Mouse (Mus musculus) hindbrain, embryonic 11.5 days (tissue): Measurements from ENCODE around the gene Dnah17. TPM values are rescaled to one million over a fixed set of nuclear protein-coding genes. Genes with fewer than 3 reads are reported as not detected.
A peak's percentile ranks its signal among the peaks of the same experiment; 100 is the strongest.

Experiments used
- ATAC-seq: fragments of 200-750 bp; cut with Nextera tagmentation; 2 replicates; pipeline ENCODE4 v1.8.0; 2017; ENCODE audit warnings: mild to moderate bottlenecking, moderate TSS enrichment, moderate library complexity; ENCODE audit not compliant: low FRiP score
- DNase-seq: peaks from one replicate; pipeline ENCODE4 v3.0.0-alpha.2; 2015; ENCODE audit warnings: low spot score
- H3K27ac ChIP-seq: fragments of 300-500 bp; sonication (generic); 2 replicates; pipeline ENCODE4 v1.5.1; 2014; ENCODE audit warnings: mild to moderate bottlenecking, low read depth, low read length
- H3K27me3 ChIP-seq: fragments of 300-500 bp; sonication (generic); 2 replicates; pipeline ENCODE4 v1.6.1; 2014; ENCODE audit warnings: mild to moderate bottlenecking, low read length, moderate library complexity, mixed read lengths; ENCODE audit not compliant: control insufficient read depth, insufficient read depth
- H3K36me3 ChIP-seq: fragments of 300-500 bp; sonication (generic); 2 replicates; pipeline ENCODE4 v1.6.1; 2014; ENCODE audit warnings: mild to moderate bottlenecking, low read length, moderate library complexity, mixed read lengths; ENCODE audit not compliant: control insufficient read depth, insufficient read depth
- H3K4me1 ChIP-seq: fragments of 300-500 bp; sonication (generic); replicated peaks from 2 replicates; pipeline ENCODE4 v1.6.1; 2014; ENCODE audit warnings: low read length, mixed read lengths; ENCODE audit not compliant: control insufficient read depth, insufficient read depth
- H3K4me2 ChIP-seq: fragments of 300-500 bp; sonication (generic); replicated peaks from 2 replicates; pipeline ENCODE4 v1.6.1; 2014; ENCODE audit warnings: mild to moderate bottlenecking, low read depth, low read length
- H3K4me3 ChIP-seq: fragments of 300-500 bp; sonication (generic); 2 replicates; pipeline ENCODE4 v1.5.1; 2014; ENCODE audit warnings: low read depth, low read length
- H3K9ac ChIP-seq: fragments of 300-500 bp; sonication (generic); 2 replicates; pipeline ENCODE4 v1.6.1; 2014; ENCODE audit warnings: low read depth, low read length
- H3K9me3 ChIP-seq: fragments of 300-500 bp; sonication (generic); 2 replicates; pipeline ENCODE4 v1.6.1; 2016; ENCODE audit warnings: low read length; ENCODE audit not compliant: control insufficient read depth
- WGBS: fragments of 180-500 bp; shearing (Covaris S2); extraction: QIAGEN DNeasy Blood & Tissue Kit; methylation state at CpG from one replicate; pipeline ENCODE4 v1.1.7; 2014; 5-methylcytosine and 5-hydroxymethylcytosine counted together
- polyA plus RNA-seq: library from polyadenylated mRNA; unstranded; fragments of >200 nt; fragmentation: Nextera tagmentation; extraction: Ambion mirVana; gene quantifications from 2 replicates; pipeline ENCODE4 v1.2.1, GENCODE M21; 2014

Dnah17 gene
- polyA plus RNA-seq, 1 experiment from 2014 or later, result 0.17 TPM

DNA sequence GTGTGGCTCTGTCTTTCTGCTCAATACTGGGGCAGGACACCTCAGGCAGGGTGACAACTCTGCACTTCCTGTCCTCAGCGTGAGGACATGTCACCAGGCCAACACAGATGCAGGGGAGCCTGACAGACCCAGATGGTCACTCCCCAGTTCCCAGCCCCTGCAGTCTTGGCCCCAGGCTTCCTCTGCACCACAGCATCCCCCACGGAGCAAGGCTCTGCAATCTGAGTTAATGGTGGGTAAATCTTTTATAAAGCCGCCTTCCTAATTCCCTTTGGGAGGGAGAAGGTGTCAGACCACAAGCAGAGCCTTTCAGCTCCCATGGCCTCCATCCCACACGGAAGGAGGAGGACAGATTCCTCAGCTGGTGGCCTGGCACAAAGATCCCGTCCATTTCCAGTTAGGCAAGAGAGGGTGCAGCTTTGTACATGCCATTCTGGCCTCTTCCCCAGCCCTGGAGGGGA lies 5.8 kb upstream of the Dnah17 start:
- H3K36me3 ChIP-seq, result no peaks in the 10 kb centered on the region
- ATAC-seq (no peak), DNase-seq (no peak)
- no peak overlapping the region for H3K9ac ChIP-seq
- no peak overlapping the region for H3K4me2 ChIP-seq
- 49% methylated on average over 5 of the region's 5 CpGs for WGBS
- H3K27me3 ChIP-seq, result no peaks in the 10 kb centered on the region
- H3K4me3 ChIP-seq, result no peak overlapping the region
- no peaks in the 10 kb centered on the region for H3K9me3 ChIP-seq
- no peak overlapping the region for H3K27ac ChIP-seq
- peaks cover 2% of the 10 kb centered on the region; the same call in 1 of the 2 replicates for H3K4me1 ChIP-seq

GRCm38 (mm10) chr11:118135271-118135670 lies 4.8 kb upstream of the Dnah17 start:
- Histone ChIP-seq H3K9me3 (no peaks in the 10 kb centered on the region), H3K9ac (no peak overlapping the region), H3K36me3 (no peaks in the 10 kb centered on the region), H3K4me2 (no peak overlapping the region), H3K27ac (no peak overlapping the region), H3K4me3 (no peak overlapping the region), H3K27me3 (no peaks in the 10 kb centered on the region), H3K4me1 (peaks cover 2% of the 10 kb centered on the region; the same call in 1 of the 2 replicates)
- no peak for DNase-seq
- ATAC-seq, result no peak
- WGBS, result 79% methylated on average over 6 of the region's 6 CpGs

DNA sequence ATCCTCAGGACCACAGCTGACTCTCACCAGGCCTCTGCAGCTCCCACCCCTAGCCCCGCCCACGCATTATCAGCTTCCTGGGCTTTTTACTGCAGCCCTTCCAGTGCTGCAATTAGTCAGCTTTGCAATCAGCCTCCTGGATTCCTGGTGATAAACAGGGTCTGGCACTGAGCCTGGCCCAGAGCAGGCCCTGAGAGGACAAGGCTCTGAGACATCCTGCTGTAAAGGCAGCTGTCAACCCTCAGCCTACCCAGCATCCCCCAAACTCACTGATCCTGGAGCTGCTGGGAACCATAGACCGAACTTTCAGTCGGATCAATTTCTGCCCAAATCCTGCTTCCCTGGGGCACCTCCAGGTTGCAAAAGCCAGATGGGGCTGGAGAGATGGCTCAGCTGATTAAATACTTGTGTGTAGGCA lies 3.3 kb upstream of the Dnah17 start:
- Histone ChIP-seq H3K36me3 (no peaks in the 10 kb centered on the region), H3K4me3 (no peak overlapping the region), H3K9me3 (no peaks in the 10 kb centered on the region), H3K9ac (no peak overlapping the region), H3K4me1 (peaks cover 2% of the 10 kb centered on the region; the same call in 1 of the 2 replicates), H3K27me3 (no peaks in the 10 kb centered on the region), H3K4me2 (no peak overlapping the region), H3K27ac (0 out of 2 replicates have a peak overlapping the region, but pooled peaks have one; percentile 37)
- DNase-seq (peak; percentile 33), ATAC-seq (no peak)
- 59% methylated on average over 4 of the region's 4 CpGs for WGBS

GRCm38 (mm10) chr11:118133133-118133751 lies 2.8 kb upstream of the Dnah17 start:
- peaks cover 2% of the 10 kb centered on the region; the same call in 1 of the 2 replicates for H3K4me1 ChIP-seq
- H3K9ac ChIP-seq, result no peak overlapping the region
- no peaks in the 10 kb centered on the region for H3K36me3 ChIP-seq
- no peaks in the 10 kb centered on the region for H3K9me3 ChIP-seq
- DNase-seq (peak; percentile 15), ATAC-seq (no peak)
- no peaks in the 10 kb centered on the region for H3K27me3 ChIP-seq
- H3K4me3 ChIP-seq, result no peak overlapping the region
- no peak overlapping the region for H3K4me2 ChIP-seq
- WGBS, result 74% methylated on average over 9 of the region's 9 CpGs
- H3K27ac ChIP-seq, result 0 out of 2 replicates have a peak overlapping the region, but pooled peaks have one; percentile 37

DNA sequence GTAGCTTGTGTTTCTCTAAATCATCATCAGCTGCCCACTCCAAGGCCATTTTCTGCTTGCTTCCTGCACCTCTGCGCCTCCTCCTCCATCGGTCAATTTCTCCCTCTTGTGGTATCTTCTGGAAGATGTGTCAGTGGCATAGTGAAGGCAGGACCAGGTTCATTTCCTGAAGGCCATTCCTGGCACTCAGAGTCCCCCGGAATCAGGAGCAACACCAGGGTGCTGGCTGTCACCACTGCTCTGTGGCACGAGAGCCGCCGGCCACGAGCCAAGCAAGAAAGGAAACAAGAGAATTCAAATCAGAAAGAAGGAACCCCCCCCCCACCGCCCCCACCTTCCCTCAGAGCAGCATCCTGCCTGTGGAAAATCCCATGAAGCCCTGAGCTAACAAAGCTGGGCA lies 1.7 kb upstream of the Dnah17 start:
- Histone ChIP-seq H3K27me3 (no peaks in the 10 kb centered on the region), H3K9me3 (no peaks in the 10 kb centered on the region), H3K27ac (no peak overlapping the region), H3K36me3 (no peaks in the 10 kb centered on the region), H3K4me2 (no peak overlapping the region), H3K9ac (no peak overlapping the region), H3K4me3 (no peak overlapping the region), H3K4me1 (peaks cover 2% of the 10 kb centered on the region; the same call in 1 of the 2 replicates)
- no peak for DNase-seq
- no peak for ATAC-seq
- 86% methylated on average over 8 of the region's 8 CpGs for WGBS

DNA sequence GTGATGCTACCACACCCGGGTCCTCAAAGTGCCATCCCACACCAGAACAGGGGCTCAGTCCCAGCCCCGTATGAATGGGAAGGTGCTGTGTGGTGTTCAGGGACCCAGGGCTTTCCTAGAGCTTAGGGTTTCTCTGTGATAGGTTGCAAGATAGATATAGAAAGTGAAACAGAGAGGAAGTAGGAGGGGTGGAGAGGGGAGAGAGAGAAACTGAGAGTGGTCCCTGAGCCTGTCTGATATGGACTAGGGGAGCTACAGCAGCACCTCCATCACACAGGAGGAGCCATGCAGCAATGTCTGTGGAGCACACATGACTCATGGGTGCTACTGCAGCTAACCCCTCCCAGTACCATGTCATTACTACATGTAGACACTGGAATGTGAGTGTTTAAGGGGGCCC lies 622 bp downstream of the Dnah17 start:
- WGBS, result 94% methylated on average over 2 of the region's 2 CpGs
- H3K36me3 ChIP-seq, result no peaks in the 10 kb centered on the region
- no peaks in the 10 kb centered on the region for H3K9me3 ChIP-seq
- no peak overlapping the region for H3K4me3 ChIP-seq
- ATAC-seq, result no peak
- no peak for DNase-seq
- H3K27ac ChIP-seq, result no peak overlapping the region
- no peak overlapping the region for H3K9ac ChIP-seq
- H3K27me3 ChIP-seq, result no peaks in the 10 kb centered on the region
- peaks cover 2% of the 10 kb centered on the region; the same call in 1 of the 2 replicates for H3K4me1 ChIP-seq
- H3K4me2 ChIP-seq, result no peak overlapping the region

DNA sequence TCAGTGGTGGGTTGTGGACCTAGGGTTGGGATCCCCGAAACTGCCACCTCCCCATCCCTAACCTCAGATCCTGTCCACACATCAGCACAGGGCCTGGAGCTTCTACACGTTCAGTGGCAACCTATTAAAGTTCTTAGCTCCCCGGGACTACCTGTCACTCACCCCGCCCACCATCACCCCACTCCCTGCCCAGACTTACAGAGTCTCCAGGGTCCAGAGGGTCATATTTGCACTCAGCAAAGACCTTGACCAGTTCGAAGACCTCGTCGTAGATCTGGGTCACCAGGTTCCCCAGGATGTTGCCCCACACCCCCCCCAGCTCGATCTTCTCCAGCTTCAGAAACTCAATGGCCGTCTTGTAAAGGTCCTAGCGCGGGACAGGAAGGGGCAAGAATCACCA lies 8.8 kb downstream of the Dnah17 start:
- WGBS, result 87% methylated on average over 11 of the region's 11 CpGs
- no peak overlapping the region for H3K9ac ChIP-seq

GRCm38 (mm10) chr11:118118777-118119176 lies 11.7 kb downstream of the Dnah17 start:
- ATAC-seq, result no peak

More for the DNA sequence above, 8.8 kb downstream of the Dnah17 start:
- H3K9me3 ChIP-seq, result no peaks in the 10 kb centered on the region
- no peak overlapping the region for H3K4me2 ChIP-seq
- H3K36me3 ChIP-seq, result no peaks in the 10 kb centered on the region
- H3K4me3 ChIP-seq, result no peak overlapping the region
- no peaks in the 10 kb centered on the region for H3K4me1 ChIP-seq
- H3K27me3 ChIP-seq, result no peaks in the 10 kb centered on the region
- no peak overlapping the region for H3K27ac ChIP-seq
- ATAC-seq (no peak), DNase-seq (no peak)

GRCm38 (mm10) chr11:118114581-118115110 lies 15.8 kb downstream of the Dnah17 start:
- H3K27ac ChIP-seq, result no peak overlapping the region
- ATAC-seq (no peak), DNase-seq (no peak)
- no peak overlapping the region for H3K9ac ChIP-seq
- H3K9me3 ChIP-seq, result no peaks in the 10 kb centered on the region
- 76% methylated on average over 8 of the region's 8 CpGs for WGBS
- H3K4me3 ChIP-seq, result no peak overlapping the region
- no peaks in the 10 kb centered on the region for H3K4me1 ChIP-seq
- no peak overlapping the region for H3K4me2 ChIP-seq
- H3K27me3 ChIP-seq, result no peaks in the 10 kb centered on the region
- H3K36me3 ChIP-seq, result no peaks in the 10 kb centered on the region

More at GRCm38 (mm10) chr11:118118777-118119176, 11.7 kb downstream of the Dnah17 start:
- H3K27me3 ChIP-seq, result no peaks in the 10 kb centered on the region
- H3K27ac ChIP-seq, result no peak overlapping the region
- no peaks in the 10 kb centered on the region for H3K4me1 ChIP-seq
- H3K9me3 ChIP-seq, result no peaks in the 10 kb centered on the region
- H3K4me3 ChIP-seq, result no peak overlapping the region
- 82% methylated on average over 8 of the region's 8 CpGs for WGBS
- H3K36me3 ChIP-seq, result no peaks in the 10 kb centered on the region
- H3K4me2 ChIP-seq, result no peak overlapping the region
- no peak overlapping the region for H3K9ac ChIP-seq
- DNase-seq, result no peak
